Mouse (Mus musculus): ENCODE results near the gene Ralgapa2. TPM values are rescaled to one million over a fixed set of nuclear protein-coding genes. Genes with fewer than 3 reads are reported as not detected.

The Ralgapa2 gene
- polyA plus RNA-seq, 1 experiment from 2014 or later: 9.9 TPM

DNA sequence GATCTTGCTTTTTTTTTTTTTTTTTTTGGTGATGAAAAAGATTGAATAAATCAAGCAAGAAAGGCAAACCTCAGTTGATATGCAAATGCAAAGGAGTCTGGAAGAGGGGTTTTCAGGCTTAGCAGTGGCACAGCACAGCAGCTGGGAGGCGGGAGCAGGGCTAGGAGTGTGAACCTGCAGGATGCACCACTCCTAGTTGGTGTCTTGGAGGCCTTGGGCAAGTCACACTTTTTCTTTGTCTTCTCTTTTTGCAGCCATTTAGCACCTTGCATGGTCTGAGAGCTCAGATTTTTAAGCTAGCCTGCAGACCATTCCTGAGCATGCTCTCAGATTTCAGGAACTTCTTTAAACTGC lies 231.2 kb downstream of the Ralgapa2 start:
- ATAC-seq: no peak
- Histone ChIP-seq H3K9ac (ENCODE audit: low read depth, low read length) (no peak overlapping the region), H3K4me3 (ENCODE audit: low read length) (no peak overlapping the region), H3K36me3 (ENCODE audit: control insufficient read depth, insufficient read depth, low read length) (no peaks in the 10 kb centered on the region), H3K27me3 (replicated peaks; ENCODE audit: control insufficient read depth, insufficient read depth, low read length) (no peaks in the 10 kb centered on the region), H3K4me2 (ENCODE audit: low read length) (no peak overlapping the region), H3K9me3 (ENCODE audit: control insufficient read depth, low read length) (no peaks in the 10 kb centered on the region), H3K4me1 (ENCODE audit: control insufficient read depth, insufficient read depth, low read depth, low read length) (peaks cover 12% of the 10 kb centered on the region), H3K27ac (ENCODE audit: low read depth, low read length) (no peak overlapping the region)
- WGBS: 46% methylated on average over 1 of the region's 1 CpGs

- Histone ChIP-seq H3K9me3 (ENCODE audit: control insufficient read depth, low read length) (no peaks in the 10 kb centered on the region), H3K4me2 (ENCODE audit: low read length) (no peak overlapping the region; the same call in 1 of the 2 replicates), H3K4me1 (ENCODE audit: control insufficient read depth, insufficient read depth, low read depth, low read length) (peaks cover 12% of the 10 kb centered on the region), H3K36me3 (ENCODE audit: control insufficient read depth, insufficient read depth, low read length) (no peaks in the 10 kb centered on the region), H3K27me3 (replicated peaks; ENCODE audit: control insufficient read depth, insufficient read depth, low read length) (no peaks in the 10 kb centered on the region), H3K9ac (ENCODE audit: low read depth, low read length) (no peak overlapping the region), H3K27ac (ENCODE audit: low read depth, low read length) (peak overlapping the region; percentile 66), H3K4me3 (ENCODE audit: low read length) (no peak overlapping the region)
- 30% methylated on average over 6 of the region's 6 CpGs for WGBS
- peak; percentile 48 for ATAC-seq
Measured at GRCm38 (mm10) chr2:146280221-146280920, 231.8 kb downstream of the Ralgapa2 start.

DNA sequence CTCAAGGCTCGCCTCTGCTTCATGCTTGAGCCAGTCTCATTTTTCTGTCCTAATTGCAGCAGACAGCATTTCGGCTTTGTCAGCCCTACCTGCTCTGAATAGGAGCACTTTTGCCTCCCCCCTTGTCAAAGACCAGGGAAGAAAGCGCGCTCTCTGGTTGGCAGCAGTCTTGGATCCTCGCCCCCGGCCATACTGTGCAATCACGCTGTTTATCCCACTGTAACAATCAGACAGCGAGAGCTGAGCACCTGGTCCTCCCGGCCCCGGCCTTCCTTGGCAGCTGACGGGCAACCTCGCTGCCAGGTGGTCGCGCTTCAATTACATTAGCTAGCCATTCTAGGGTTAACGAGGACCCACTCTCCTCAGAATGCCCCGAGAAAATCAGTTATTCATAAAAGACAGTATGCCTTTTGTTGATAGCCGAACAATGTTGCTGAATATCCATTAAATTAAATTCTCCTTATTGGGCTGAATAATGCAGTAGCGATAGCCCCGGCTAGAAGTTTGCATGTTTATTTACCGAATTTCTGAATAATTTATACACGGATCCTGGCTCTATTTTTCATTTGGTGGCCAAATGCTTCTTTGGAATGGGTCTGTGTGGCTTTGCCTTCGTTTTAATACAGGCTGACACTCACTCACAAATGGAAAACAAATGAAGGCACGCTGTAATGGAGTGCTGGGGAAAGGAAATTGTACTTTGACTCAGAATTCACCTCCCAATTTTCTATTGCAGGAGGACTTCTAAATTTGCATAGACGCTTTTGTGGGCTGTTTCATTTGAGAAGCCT lies 232.5 kb downstream of the Ralgapa2 start:
- peak; percentile 87 for ATAC-seq
- Histone ChIP-seq H3K4me3 (ENCODE audit: low read length) (no peak overlapping the region), H3K27me3 (replicated peaks; ENCODE audit: control insufficient read depth, insufficient read depth, low read length) (no peaks in the 10 kb centered on the region), H3K9me3 (ENCODE audit: control insufficient read depth, low read length) (no peaks in the 10 kb centered on the region), H3K36me3 (ENCODE audit: control insufficient read depth, insufficient read depth, low read length) (no peaks in the 10 kb centered on the region), H3K9ac (ENCODE audit: low read depth, low read length) (no peak overlapping the region), H3K27ac (ENCODE audit: low read depth, low read length) (peak overlapping the region; percentile 66), H3K4me1 (ENCODE audit: control insufficient read depth, insufficient read depth, low read depth, low read length) (peaks cover 12% of the 10 kb centered on the region), H3K4me2 (ENCODE audit: low read length) (peak overlapping the region; percentile 35)
- WGBS: 21% methylated on average over 24 of the region's 24 CpGs

DNA sequence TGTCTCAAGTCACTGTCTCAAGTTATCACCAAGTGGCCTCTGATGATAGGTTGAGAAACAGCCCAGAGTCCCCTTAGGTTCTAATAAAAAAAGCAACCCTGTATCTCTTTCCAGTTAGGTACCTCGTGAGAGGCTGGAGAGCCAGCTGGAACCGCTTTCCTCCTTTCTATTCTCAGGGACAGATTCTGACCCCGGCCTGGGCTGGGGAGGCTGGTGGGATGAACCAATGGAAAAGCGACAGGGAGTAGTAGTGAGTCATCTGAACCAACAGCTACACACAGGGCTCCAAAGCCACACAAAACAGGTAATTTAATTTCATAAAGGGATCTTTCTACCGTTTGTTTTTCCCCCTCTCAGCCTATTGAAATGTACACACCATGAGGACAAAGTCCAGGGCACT lies 233.8 kb downstream of the Ralgapa2 start:
- no peak for ATAC-seq
- Histone ChIP-seq H3K9me3 (ENCODE audit: control insufficient read depth, low read length) (no peaks in the 10 kb centered on the region), H3K4me1 (ENCODE audit: control insufficient read depth, insufficient read depth, low read depth, low read length) (peaks cover 12% of the 10 kb centered on the region), H3K27ac (ENCODE audit: low read depth, low read length) (peak overlapping the region; percentile 25; the same call in 1 of the 2 replicates), H3K9ac (ENCODE audit: low read depth, low read length) (no peak overlapping the region), H3K36me3 (ENCODE audit: control insufficient read depth, insufficient read depth, low read length) (no peaks in the 10 kb centered on the region), H3K27me3 (replicated peaks; ENCODE audit: control insufficient read depth, insufficient read depth, low read length) (no peaks in the 10 kb centered on the region), H3K4me2 (ENCODE audit: low read length) (no peak overlapping the region), H3K4me3 (ENCODE audit: low read length) (no peak overlapping the region)
- WGBS: 47% methylated on average over 5 of the region's 5 CpGs

- Histone ChIP-seq H3K4me3 (ENCODE audit: low read length) (no peak overlapping the region), H3K9ac (ENCODE audit: low read depth, low read length) (no peak overlapping the region), H3K27me3 (replicated peaks; ENCODE audit: control insufficient read depth, insufficient read depth, low read length) (no peaks in the 10 kb centered on the region), H3K9me3 (ENCODE audit: control insufficient read depth, low read length) (no peaks in the 10 kb centered on the region), H3K4me1 (ENCODE audit: control insufficient read depth, insufficient read depth, low read depth, low read length) (peaks cover 2% of the 10 kb centered on the region; the same call in 1 of the 2 replicates), H3K27ac (ENCODE audit: low read depth, low read length) (no peak overlapping the region), H3K4me2 (ENCODE audit: low read length) (no peak overlapping the region), H3K36me3 (ENCODE audit: control insufficient read depth, insufficient read depth, low read length) (no peaks in the 10 kb centered on the region)
- ATAC-seq: no peak
- WGBS: 70% methylated on average over 3 of the region's 3 CpGs
Measured at GRCm38 (mm10) chr2:146266539-146266938, 245.6 kb downstream of the Ralgapa2 start.

DNA sequence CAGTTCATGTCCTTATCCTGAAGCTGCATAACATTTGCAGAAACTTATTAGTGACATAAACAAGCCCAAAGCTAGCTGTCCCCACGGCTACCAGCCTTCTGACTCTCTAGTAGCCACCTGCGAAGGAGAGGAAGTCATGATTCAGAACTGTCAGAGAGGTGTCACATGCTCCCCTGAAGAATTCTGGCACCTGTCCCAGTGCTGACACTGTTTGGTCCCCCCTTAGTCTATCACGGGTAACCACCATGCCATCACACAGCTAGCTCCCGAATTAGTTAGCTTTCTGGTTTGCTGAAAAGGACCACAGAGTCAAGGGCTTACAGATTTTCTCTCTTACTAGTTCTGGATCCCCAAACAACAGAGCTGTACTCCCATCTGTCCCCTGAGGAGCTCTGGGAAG lies 247.1 kb downstream of the Ralgapa2 start:
- 70% methylated on average over 4 of the region's 4 CpGs for WGBS
- H3K4me1 ChIP-seq (ENCODE audit: control insufficient read depth, insufficient read depth, low read depth, low read length): peaks cover 5% of the 10 kb centered on the region
- H3K27me3 ChIP-seq (replicated peaks; ENCODE audit: control insufficient read depth, insufficient read depth, low read length): no peaks in the 10 kb centered on the region
- no peaks in the 10 kb centered on the region for H3K9me3 ChIP-seq (ENCODE audit: control insufficient read depth, low read length)
- H3K27ac ChIP-seq (ENCODE audit: low read depth, low read length): no peak overlapping the region
- no peak for ATAC-seq
- no peaks in the 10 kb centered on the region for H3K36me3 ChIP-seq (ENCODE audit: control insufficient read depth, insufficient read depth, low read length)
- H3K9ac ChIP-seq (ENCODE audit: low read depth, low read length): no peak overlapping the region
- H3K4me3 ChIP-seq (ENCODE audit: low read length): no peak overlapping the region
- no peak overlapping the region for H3K4me2 ChIP-seq (ENCODE audit: low read length)

- Histone ChIP-seq H3K9me3 (ENCODE audit: control insufficient read depth, low read length) (no peaks in the 10 kb centered on the region), H3K27ac (ENCODE audit: low read depth, low read length) (no peak overlapping the region), H3K27me3 (replicated peaks; ENCODE audit: control insufficient read depth, insufficient read depth, low read length) (no peaks in the 10 kb centered on the region), H3K4me3 (ENCODE audit: low read length) (no peak overlapping the region), H3K4me2 (ENCODE audit: low read length) (no peak overlapping the region), H3K4me1 (ENCODE audit: control insufficient read depth, insufficient read depth, low read depth, low read length) (peaks cover 11% of the 10 kb centered on the region), H3K9ac (ENCODE audit: low read depth, low read length) (no peak overlapping the region), H3K36me3 (ENCODE audit: control insufficient read depth, insufficient read depth, low read length) (no peaks in the 10 kb centered on the region)
- ATAC-seq: no peak
Measured at GRCm38 (mm10) chr2:146262966-146263365, 249.2 kb downstream of the Ralgapa2 start.

GRCm38 (mm10) chr2:146262215-146262614 lies 249.9 kb downstream of the Ralgapa2 start:
- Histone ChIP-seq H3K9ac (ENCODE audit: low read depth, low read length) (no peak overlapping the region), H3K36me3 (ENCODE audit: control insufficient read depth, insufficient read depth, low read length) (no peaks in the 10 kb centered on the region), H3K4me3 (ENCODE audit: low read length) (no peak overlapping the region), H3K27ac (ENCODE audit: low read depth, low read length) (no peak overlapping the region), H3K27me3 (replicated peaks; ENCODE audit: control insufficient read depth, insufficient read depth, low read length) (no peaks in the 10 kb centered on the region), H3K9me3 (ENCODE audit: control insufficient read depth, low read length) (no peaks in the 10 kb centered on the region), H3K4me1 (ENCODE audit: control insufficient read depth, insufficient read depth, low read depth, low read length) (peaks cover 14% of the 10 kb centered on the region), H3K4me2 (ENCODE audit: low read length) (no peak overlapping the region)
- ATAC-seq: peak; percentile 86
- WGBS: 16% methylated on average over 10 of the region's 10 CpGs

- WGBS: 50% methylated on average over 4 of the region's 4 CpGs
- Histone ChIP-seq H3K4me3 (ENCODE audit: low read length) (no peak overlapping the region), H3K4me1 (ENCODE audit: control insufficient read depth, insufficient read depth, low read depth, low read length) (peaks cover 16% of the 10 kb centered on the region), H3K4me2 (ENCODE audit: low read length) (no peak overlapping the region), H3K27me3 (replicated peaks; ENCODE audit: control insufficient read depth, insufficient read depth, low read length) (no peaks in the 10 kb centered on the region), H3K36me3 (ENCODE audit: control insufficient read depth, insufficient read depth, low read length) (no peaks in the 10 kb centered on the region), H3K27ac (ENCODE audit: low read depth, low read length) (no peak overlapping the region), H3K9ac (ENCODE audit: low read depth, low read length) (no peak overlapping the region), H3K9me3 (ENCODE audit: control insufficient read depth, low read length) (no peaks in the 10 kb centered on the region)
- ATAC-seq: no peak
Measured at GRCm38 (mm10) chr2:146261146-146261545, 251.0 kb downstream of the Ralgapa2 start.
